Mouse (Mus musculus) gastrocnemius, adult 18-20 months (tissue): ENCODE data around the gene Nelfb. TPM values are rescaled to one million over a fixed set of nuclear protein-coding genes. Genes with fewer than 3 reads are reported as not detected.
"Not testable (repeated sequence)": the region's sequence is repeated elsewhere in the genome, so short reads cannot be mapped to it uniquely, and the experiment has no call there.

ENCODE experiments used
- DNase-seq: peaks from one replicate; pipeline ENCODE4 v3.0.0; 2021; ENCODE audit warnings: low spot score
- long read RNA-seq, 2 experiments: library from polyadenylated mRNA; stranded (forward); transcript quantifications; one replicate each; pipeline ENCODE4 v2.0.0; 2021
- total RNA-seq, 2 experiments: library from RNA; stranded (reverse); gene quantifications; 2 replicates each; pipeline ENCODE4 v1.2.3; 2021

The Nelfb gene
- total RNA-seq: 10 to 100 TPM; 18.8 to 21.3 TPM
- long read RNA-seq, experiment 1, transcript Nelfb-201 (13 exons, 2,637 nt): major isoform, 67 of 82 reads
- long read RNA-seq, experiment 1, partial matches to known transcripts: 2 of 82 reads
- long read RNA-seq, experiment 1, other reads (novel, unspliced or antisense): 11 of 82 reads
- long read RNA-seq, experiment 2, transcript Nelfb-201 (13 exons, 2,637 nt): major isoform, 39 of 52 reads
- long read RNA-seq, experiment 2, partial matches to known transcripts: 3 of 52 reads
- long read RNA-seq, experiment 2, other reads (novel, unspliced or antisense): 9 of 52 reads

- peak; percentile 89 for DNase-seq
Measured at GRCm38 (mm10) chr2:25211121-25211670, at the start of gene Nelfb. Gene Nelfb (minus strand): TSS chr2:25211489.

DNA sequence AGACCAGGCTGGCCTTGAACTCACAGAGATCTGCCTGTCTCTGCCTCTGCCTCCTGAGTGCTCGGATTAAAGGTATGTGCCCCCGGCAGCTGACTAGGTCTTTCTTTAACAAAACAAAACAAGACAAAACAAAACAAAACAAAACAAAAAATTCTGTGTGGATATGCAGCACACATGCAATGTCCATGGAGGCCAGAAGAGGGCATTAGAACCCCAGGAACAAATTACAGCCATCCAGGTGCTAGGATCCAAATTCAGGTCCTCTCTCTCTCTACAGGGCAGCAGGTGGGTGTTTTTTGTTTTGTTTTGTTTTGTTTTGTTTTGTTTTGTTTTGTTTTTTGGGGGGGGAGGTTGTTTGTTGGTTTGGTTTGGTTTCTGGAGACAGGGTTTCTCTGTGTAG is 47.6 kb upstream of the Nelfb start:
- no peak for DNase-seq

DNA sequence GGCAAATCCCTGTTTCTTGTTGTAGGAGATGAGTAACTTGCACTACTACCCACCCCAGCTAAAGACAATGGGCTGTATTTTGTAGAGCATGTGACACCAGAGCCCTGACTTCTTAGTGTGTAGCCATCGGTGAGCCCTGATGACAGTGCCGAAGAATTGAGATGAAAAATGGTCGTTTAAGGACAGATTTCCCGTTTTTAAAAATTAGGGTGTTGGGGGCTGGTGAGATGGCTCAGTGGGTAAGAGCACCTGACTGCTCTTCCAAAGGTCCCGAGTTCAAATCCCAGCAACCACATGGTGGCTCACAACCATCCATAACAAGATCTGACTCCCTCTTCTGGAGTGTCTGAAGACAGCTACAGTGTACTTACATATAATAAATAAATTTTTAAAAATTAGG is 46.0 kb upstream of the Nelfb start:
- not testable (repeated sequence) for DNase-seq

DNA sequence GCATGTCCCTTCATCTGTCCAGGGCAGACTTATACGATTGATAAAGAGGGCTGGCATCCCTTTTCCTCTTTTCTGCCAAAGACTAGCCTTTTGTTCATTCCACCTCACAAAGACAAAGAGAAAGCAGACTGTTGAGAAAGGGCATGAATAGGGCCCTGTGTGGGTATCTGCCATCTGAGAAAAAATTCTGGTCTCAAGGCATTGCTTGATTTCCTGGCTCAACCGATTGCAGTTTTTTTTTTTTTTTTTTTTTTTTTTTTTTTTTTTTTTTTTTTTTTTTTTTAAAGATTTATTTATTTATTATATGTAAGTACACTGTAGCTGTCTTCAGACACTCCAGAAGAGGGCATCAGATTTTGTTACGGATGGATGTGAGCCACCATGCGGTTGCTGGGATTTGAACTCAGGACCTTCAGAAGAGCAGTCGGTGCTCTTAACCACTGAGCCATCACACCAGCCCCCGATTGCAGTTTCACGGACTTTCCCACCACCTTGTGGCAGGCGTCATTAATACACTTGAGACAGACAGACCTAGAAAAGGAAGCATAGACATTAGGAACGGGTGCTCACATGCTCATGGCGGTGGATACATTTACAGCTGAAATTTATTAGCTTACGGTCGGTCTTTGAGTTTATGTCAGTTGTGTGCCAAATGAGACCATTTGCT is 45.3 kb upstream of the Nelfb start:
- DNase-seq: not testable (repeated sequence)

DNA sequence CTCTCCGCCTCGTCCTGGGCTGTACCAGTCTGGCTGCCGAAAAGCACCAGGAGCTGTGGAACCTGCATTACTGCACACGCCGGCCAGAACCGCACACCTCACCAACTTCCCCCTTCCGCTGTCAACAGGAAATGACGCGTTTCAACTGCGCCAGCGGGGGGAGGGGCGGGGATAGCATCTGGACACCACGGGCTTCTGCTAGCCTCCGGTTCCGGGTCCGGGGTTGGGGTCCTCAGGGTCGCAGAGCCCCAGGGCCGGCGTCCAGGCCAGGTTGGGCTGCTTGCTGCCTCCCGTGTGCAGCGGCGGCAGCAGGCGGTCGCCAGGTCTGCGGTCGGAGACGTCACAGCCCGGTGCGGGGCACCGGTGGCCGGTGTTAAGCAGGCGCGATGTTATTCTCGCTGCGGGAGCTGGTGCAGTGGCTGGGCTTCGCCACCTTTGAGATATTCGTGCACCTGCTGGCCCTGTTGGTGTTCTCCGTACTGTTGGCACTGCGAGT is 44.0 kb upstream of the Nelfb start, which contains the start of gene Tmem203:
Gene Tmem203 (plus strand): TSS at position 156 of the 496 bp plus-strand sequence.
- peak; percentile 85 for DNase-seq

DNA sequence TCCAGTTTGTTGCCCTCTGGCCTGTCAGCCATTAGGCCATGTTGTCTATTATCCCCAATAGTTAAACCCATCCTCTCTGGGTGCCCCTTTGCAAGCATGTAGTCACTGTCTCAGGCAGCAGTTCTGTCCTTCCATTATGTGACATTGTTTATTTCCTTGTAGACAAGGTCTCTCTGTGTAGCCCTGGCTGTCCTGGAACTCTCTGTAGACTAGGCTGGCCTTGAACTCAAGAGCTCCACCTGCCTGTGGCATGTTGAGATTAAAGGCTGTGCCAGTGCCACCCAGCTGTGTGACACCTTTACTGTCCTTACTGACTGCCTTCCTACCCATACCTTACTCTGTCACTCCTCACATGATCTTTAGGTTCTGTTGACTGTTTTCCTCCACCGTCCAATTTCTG is 41.0 kb upstream of the Nelfb start:
- DNase-seq: no peak

DNA sequence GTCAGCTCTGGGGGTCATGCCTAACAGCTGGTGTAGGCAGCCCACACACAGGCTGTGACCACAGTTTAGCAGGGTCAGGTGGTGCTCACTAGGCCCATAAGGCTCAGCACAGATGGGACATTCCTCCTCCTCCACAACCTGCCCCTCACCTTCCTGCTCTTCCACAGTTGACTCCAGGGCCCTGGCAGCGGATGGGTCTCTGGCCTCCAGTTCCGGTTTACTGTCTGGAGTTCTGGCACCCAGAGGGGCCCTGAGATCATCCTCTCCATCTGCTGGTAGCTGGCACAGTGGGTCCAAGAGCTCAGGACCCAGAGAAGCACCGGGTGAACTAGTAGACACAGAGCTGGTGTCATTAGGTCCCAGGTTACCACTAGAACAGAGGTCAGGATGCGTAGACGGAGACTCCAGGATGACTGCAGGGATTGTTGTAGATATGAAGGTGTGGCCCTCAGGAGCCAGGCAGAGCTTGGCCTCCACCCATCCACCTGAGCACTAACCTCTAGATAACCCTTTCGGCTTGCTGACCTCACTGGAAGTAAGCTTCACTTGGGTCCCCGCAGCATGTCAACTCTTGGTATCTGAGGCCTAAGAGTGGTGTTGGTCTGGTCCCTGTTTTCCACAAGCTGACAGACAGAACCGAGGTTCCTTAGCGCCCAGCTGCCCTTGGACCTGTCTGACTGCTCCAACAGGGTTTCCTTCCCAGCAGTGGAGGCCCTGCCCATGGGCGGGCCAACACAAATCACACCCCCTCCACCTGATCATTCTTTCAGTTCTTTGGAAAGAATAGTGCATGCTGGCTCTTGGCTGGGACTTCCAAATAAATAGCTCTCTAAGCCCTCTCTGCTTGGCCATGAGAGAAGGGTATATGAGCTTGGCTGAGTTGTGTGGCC is 35.1 kb upstream of the Nelfb start, which contains the start of gene AL732309.1:
Gene AL732309.1 (minus strand): TSS at position 681 of the 890 bp plus-strand sequence.
- DNase-seq: no peak

DNA sequence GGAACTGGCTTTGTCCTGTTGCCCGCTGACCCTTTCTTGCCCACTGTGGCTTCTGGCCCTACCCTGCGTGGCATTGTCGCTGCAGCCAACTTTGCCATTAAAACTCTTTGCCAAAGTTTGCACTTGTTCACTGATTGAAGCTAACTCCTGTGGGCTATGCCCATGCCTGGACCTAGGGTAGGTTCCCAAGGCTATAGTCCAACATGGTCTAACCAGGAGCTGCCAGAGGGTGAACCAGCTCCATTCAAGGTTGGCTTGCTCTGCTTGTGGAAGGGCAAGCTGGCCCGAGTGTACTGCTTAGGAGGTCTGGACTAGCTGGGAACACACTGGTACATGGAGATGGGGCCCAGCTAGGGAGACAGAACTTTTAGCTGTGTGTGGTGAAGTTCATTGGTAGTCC is 32.9 kb upstream of the Nelfb start:
- no peak for DNase-seq

GRCm38 (mm10) chr2:25243342-25243741 is 32.1 kb upstream of the Nelfb start:
- no peak for DNase-seq

DNA sequence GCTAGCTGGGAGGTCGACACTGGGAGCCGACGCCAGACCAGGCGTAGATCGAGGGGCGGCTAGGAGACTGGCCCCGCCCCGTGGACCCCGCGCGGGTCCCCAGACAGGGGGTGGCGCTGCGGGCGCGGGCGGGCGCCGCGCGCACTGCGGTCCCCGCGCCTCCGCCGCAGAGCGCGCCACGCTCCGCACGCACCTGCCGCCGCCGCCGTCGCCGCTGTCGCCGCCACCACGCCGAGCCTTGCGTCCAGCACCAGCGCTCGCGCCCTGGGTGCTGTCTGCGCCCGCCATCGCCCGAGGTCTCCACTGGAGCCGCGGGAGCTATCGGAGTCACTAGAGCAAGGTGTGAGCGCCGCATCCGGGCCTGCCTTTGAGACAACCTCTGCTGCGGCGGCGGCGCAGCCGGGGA is 30.8 kb upstream of the Nelfb start, which contains the start of the genes Rnf208 and Cysrt1:
Gene Rnf208 (plus strand): TSS at position 155 of the 406 bp plus-strand sequence.
Gene Cysrt1 (minus strand): TSS at position 352 of the 406 bp plus-strand sequence.
- DNase-seq: no peak

DNA sequence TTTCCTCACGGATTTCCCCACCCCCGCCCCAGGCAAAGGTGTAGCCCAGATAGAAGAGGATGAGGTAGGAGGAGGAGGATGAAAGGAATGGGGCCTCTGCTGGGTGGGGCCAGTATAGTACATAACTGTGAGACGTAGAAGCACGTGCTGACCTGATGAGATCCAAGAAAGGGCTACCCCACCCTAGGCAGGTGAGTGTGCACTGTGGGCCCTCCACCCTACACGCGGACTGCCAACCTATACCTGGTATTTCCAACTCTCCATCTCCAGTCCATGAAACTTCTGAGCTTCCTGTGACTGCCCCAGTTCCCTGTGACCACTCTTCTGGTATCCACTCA is 30.1 kb upstream of the Nelfb start:
- DNase-seq: no peak

- DNase-seq: peak; percentile 61
Measured at GRCm38 (mm10) chr2:25240723-25241437, 29.6 kb upstream of the Nelfb start.

DNA sequence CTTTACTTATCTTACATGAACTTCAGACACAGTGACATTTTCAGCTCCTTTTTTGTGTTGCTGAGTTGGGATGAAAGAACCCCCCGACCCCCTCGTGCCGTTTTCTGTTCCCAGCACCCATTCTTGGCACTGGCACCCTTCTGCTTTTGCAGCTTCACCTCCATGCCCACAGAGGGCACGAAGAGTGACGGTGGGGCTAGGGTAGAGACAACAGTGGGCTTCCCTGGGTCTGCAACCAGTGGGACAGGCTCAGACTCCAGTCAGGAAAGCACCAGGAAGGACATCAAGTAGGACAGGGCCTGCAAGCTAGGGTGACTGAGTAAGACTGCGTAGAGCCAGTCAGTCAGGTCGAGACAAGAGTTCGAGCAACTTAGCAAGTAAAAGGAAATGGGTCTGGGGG is 29.0 kb upstream of the Nelfb start:
- no peak for DNase-seq

GRCm38 (mm10) chr2:25239766-25240165 is 28.5 kb upstream of the Nelfb start:
- no peak for DNase-seq

DNA sequence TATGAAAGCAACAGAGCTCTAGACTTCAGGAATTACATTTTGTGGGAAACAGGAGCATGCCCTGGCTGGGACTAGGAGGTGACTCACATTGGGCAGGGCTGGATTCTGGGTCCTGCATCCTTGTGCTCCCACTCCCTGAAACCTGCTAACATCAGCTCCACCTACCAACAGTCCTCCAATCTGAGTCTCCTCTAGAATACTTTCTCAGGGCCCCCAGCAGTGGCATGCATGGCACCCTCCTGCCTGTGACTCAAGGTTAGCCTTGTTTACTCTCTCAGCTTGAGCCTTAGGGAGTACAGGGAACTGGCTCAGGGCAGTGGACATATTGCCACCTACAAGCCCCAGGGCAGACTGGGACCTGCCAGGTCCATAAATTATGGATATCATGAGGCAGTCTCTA is 26.8 kb upstream of the Nelfb start:
- DNase-seq: no peak

DNA sequence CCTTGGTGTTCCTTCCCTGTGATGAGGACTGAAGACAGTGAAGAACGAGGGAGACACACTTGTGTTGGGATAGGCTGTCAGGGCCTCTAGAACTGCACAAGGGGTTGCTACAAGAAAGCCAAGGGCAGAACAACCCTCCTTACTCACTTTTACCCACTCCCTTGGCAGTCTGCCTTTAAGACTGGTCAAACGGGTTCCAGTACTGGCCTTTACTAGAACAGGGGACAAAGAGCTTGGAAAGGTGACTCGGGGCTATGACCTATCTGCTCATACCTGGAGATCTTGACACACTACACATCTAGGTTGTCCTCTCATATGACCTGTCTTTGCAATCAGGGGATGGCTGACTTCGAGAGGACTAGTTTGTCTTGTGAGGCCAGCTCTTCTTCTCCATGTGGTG is 26.2 kb upstream of the Nelfb start:
- DNase-seq: no peak

- DNase-seq: no peak
Measured at GRCm38 (mm10) chr2:25236614-25237013, 25.3 kb upstream of the Nelfb start, which contains the start of gene Rnf224. Gene Rnf224 (minus strand): TSS chr2:25236787.

DNA sequence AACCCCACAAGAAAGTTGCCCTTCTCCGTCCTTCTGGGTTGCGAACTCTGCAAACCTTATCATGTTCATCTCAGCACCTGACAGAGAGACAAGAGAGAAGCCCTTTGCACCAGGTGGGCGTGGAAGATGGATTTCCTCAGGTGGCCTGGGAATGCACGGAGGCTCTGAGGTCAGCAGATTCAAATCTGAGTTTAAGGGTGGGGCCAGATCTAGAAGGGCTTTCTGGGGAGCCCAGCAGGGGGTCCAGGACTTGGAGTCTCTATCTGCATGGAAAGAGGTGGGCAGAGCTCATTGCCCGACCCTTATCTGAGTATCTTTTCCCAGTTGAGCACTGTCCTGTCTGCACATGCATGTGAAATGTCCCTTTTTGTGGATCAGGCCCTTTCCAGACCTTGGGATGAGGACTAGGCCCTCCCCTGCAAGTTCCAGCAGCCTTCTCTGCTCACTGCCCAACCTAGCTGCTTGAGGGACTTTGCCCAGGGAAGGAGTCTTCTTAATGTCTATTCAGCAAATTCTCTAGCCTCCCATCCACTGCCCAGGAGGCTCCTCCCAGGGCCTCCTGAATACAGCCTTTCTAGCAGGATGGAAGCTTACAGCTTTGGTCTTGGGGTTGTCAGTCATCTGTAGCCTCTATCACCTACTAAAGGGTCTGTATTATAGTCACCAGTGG is 23.4 kb upstream of the Nelfb start:
- no peak for DNase-seq

DNA sequence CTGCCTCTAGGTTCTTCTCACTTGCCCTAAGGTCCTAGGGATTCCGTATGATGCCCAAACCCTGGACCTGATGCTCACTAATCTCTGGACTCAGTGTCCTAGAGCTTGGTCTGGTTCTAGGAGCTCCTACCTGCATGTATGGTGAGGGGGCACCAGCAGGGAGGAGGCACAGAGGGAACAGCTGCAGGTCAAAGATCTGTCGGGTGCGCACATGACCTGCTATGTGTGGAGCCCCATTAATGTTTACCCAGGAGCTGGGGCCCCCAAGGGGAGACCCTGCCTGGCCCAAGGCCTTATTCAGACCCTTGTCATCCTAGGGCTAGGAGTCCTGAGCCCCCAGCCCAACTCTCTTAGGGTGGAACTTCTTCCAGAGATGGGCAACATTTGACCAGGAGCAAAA is 22.8 kb upstream of the Nelfb start, which contains the start of gene Slc34a3:
Gene Slc34a3 (minus strand): TSS at position 315 of the 400 bp plus-strand sequence.
- no peak for DNase-seq

DNA sequence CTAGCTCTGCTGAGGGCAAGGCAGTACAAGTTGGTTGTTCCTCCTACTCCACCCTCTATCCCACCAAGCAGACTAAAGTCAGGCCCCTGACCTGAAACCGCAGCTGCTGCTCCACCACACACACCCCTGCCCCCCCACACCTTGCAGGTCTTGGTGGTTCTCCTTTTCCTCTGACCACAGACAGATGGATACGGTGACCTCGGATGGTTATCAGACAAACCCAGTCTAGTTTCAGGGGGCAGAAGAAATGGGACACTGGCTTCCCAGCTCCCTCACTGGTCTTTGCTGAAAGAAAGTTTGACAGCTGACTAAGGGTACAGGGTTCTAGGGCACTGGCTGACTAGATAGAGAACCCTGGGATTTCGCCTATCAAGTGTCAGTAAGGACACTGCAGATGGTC is 22.1 kb upstream of the Nelfb start:
- no peak for DNase-seq
